Mouse (Mus musculus): ENCODE results near the gene Adam19. TPM values are rescaled to one million over a fixed set of nuclear protein-coding genes. Genes with fewer than 3 reads are reported as not detected.
A peak's percentile ranks its signal among the peaks of the same experiment; 100 is the strongest.

The Adam19 gene
- total RNA-seq, 1 experiment = 43.8 TPM

DNA sequence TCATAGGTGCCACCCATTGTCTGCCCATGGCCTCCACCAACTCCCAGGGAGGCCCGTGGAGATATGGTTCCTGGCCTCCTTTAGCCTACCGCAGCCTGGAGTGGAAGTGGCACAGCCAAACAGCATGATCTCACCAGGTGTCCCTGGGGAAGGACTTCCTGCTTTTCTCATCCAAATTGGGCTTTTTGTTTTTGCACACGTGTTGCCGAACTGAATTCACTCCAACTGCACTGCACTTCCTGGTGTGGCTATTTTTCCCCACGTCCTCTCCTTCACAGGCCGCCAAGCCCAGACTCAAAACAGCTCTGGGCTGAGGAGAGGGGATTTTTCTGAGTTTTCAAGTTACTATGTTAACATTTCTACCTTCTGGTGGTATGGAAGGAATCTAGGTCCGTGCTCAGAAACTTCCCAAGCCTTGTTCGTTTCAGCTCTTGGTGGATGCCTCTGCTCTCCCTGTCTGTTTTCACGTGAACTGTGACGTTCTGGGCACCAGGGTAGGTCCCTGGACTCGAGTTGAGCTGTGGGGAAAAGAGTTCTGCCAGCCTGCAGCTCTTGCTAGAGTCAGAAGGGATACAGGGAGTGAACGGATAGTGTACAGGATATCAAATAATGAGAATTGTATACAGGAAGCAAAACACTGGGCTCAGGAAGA, 13.1 kb downstream of the Adam19 start:
- Histone ChIP-seq H3K9ac (ENCODE audit: insufficient read depth, low read depth, low read length, poor library complexity, severe bottlenecking) (peak overlapping the region; percentile 67), H3K36me3 (ENCODE audit: control insufficient read depth, insufficient read depth, low read length, poor library complexity, severe bottlenecking) (peaks cover 10% of the 10 kb centered on the region; the same call in 1 of the 2 replicates), H3K9me3 (ENCODE audit: control insufficient read depth, insufficient read depth, low read depth, low read length) (no peaks in the 10 kb centered on the region), H3K27ac (ENCODE audit: insufficient read depth, low read depth, low read length, poor library complexity, severe bottlenecking) (peak overlapping the region; percentile 99), H3K4me3 (ENCODE audit: insufficient read depth in 1 of 2, low read depth in 1 of 2, low read length in 2 of 2, poor library complexity in 1 of 2, severe bottlenecking in 1 of 2) (peak overlapping the region in 1 of 2 experiments; percentile 36; a peak in 2 of 4 replicates), H3K4me1 (ENCODE audit: control insufficient read depth in 2 of 2, insufficient read depth in 2 of 2, low read length in 2 of 2, poor library complexity in 1 of 2) (peaks cover 23 to 51% of the 10 kb centered on the region in 2 experiments)
- TF ChIP-seq MAFK (IDR thresholded peaks at IDR 0.05; ENCODE audit: insufficient read depth, low read depth, low read length) (no peak), ZC3H11A (IDR thresholded peaks at IDR 0.05; ENCODE audit: borderline replicate concordance, low read depth, low read length) (no peak), HCFC1 (IDR thresholded peaks at IDR 0.05; ENCODE audit: borderline replicate concordance, insufficient read depth, low read length) (no peak), CHD2 (IDR thresholded peaks at IDR 0.05; ENCODE audit: low read depth, low read length) (no peak), ZNF384 (IDR thresholded peaks at IDR 0.05; ENCODE audit: low read depth, low read length) (no peak)
- in situ Hi-C loops (cut with MboI; ENCODE audit: low sequenced_read_pairs in 2 of 2, unreplicated experiment in 2 of 2) = no loop called here
- DNase-seq (ENCODE audit: low read depth, low spot score) = no peak

GRCm38 (mm10) chr11:46069408-46070003, 13.7 kb downstream of the Adam19 start:
- H3K9ac ChIP-seq (ENCODE audit: insufficient read depth, low read depth, low read length, poor library complexity, severe bottlenecking) = peak overlapping the region; percentile 53
- H3K9me3 ChIP-seq (ENCODE audit: control insufficient read depth, insufficient read depth, low read depth, low read length) = no peaks in the 10 kb centered on the region
- H3K27ac ChIP-seq (ENCODE audit: insufficient read depth, low read depth, low read length, poor library complexity, severe bottlenecking) = peak overlapping the region; percentile 99; the same call in 1 of the 2 replicates
- H3K36me3 ChIP-seq (ENCODE audit: control insufficient read depth, insufficient read depth, low read length, poor library complexity, severe bottlenecking) = peaks cover 9% of the 10 kb centered on the region; the same call in 1 of the 2 replicates
- peak overlapping the region; percentile 47 to 51; a peak in 3 of 4 replicates for H3K4me3 ChIP-seq (ENCODE audit: insufficient read depth in 1 of 2, low read depth in 1 of 2, low read length in 2 of 2, poor library complexity in 1 of 2, severe bottlenecking in 1 of 2)
- no peak for DNase-seq (ENCODE audit: low read depth, low spot score)
- TF ChIP-seq CHD2 (IDR thresholded peaks at IDR 0.05; ENCODE audit: low read depth, low read length) (no peak), ZC3H11A (IDR thresholded peaks at IDR 0.05; ENCODE audit: borderline replicate concordance, low read depth, low read length) (no peak), HCFC1 (IDR thresholded peaks at IDR 0.05; ENCODE audit: borderline replicate concordance, insufficient read depth, low read length) (no peak), MAFK (IDR thresholded peaks at IDR 0.05; ENCODE audit: insufficient read depth, low read depth, low read length) (no peak), ZNF384 (IDR thresholded peaks at IDR 0.05; ENCODE audit: low read depth, low read length) (no peak)
- peaks cover 19 to 52% of the 10 kb centered on the region in 2 experiments for H3K4me1 ChIP-seq (ENCODE audit: control insufficient read depth in 2 of 2, insufficient read depth in 2 of 2, low read length in 2 of 2, poor library complexity in 1 of 2)
- in situ Hi-C loops (cut with MboI; ENCODE audit: low sequenced_read_pairs in 2 of 2, unreplicated experiment in 2 of 2) = no loop called here

DNA sequence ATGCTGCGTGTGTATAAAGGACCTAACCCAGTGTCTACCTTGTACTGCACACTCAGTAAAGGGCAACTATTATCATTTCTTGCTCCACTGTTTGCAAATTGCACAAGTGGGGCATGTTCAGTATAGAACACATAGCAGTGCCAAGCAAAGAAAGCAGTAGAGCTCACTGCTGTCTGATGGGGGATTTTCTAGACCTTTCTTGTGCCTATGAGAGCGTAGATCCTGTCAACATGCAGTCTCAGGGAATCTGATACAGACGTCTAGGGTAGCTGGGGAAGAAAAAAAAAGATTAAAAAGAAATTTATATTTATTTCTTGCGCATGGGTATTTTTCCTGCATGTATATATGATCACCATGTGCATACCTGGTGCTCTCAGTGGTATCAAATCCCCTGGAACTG, 14.4 kb downstream of the Adam19 start:
- H3K4me3 ChIP-seq (ENCODE audit: insufficient read depth in 1 of 2, low read depth in 1 of 2, low read length in 2 of 2, poor library complexity in 1 of 2, severe bottlenecking in 1 of 2) = peak overlapping the region in 1 of 2 experiments; percentile 47; a peak in 1 of 4 replicates
- in situ Hi-C loops (cut with MboI; ENCODE audit: low sequenced_read_pairs in 2 of 2, unreplicated experiment in 2 of 2) = no loop called here

DNA sequence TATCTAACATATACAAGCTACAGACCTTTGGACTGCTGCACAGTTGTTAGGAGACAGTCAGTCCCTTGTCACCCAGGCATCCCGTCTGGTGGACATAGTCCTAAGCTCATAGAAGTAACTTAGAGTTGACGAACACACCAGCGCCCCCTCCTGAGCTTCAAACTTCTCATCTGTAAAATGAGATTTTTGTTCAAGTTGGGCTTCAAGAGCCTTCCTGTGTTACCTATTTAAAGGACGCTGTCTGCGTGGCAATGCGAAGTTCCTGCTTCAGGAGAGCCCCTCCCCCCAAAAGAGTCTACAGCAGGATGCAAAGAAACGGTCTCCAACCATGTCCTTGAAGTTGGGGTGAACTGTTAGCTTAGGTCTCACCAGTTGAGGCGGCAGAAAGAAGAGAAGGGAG, 15.0 kb downstream of the Adam19 start:
- Histone ChIP-seq H3K27ac (ENCODE audit: insufficient read depth, low read depth, low read length, poor library complexity, severe bottlenecking) (peak overlapping the region; percentile 15; the same call in 1 of the 2 replicates), H3K4me3 (ENCODE audit: insufficient read depth in 1 of 2, low read depth in 1 of 2, low read length in 2 of 2, poor library complexity in 1 of 2, severe bottlenecking in 1 of 2) (peak overlapping the region in 1 of 2 experiments; percentile 16; a peak in 1 of 4 replicates), H3K36me3 (ENCODE audit: control insufficient read depth, insufficient read depth, low read length, poor library complexity, severe bottlenecking) (peaks cover 6% of the 10 kb centered on the region; the same call in 1 of the 2 replicates), H3K9ac (ENCODE audit: insufficient read depth, low read depth, low read length, poor library complexity, severe bottlenecking) (peak overlapping the region; percentile 1; the same call in 1 of the 2 replicates), H3K9me3 (ENCODE audit: control insufficient read depth, insufficient read depth, low read depth, low read length) (no peaks in the 10 kb centered on the region), H3K4me1 (ENCODE audit: control insufficient read depth in 2 of 2, insufficient read depth in 2 of 2, low read length in 2 of 2, poor library complexity in 1 of 2) (peaks cover 18 to 40% of the 10 kb centered on the region in 2 experiments)
- TF ChIP-seq ZC3H11A (IDR thresholded peaks at IDR 0.05; ENCODE audit: borderline replicate concordance, low read depth, low read length) (no peak), MAFK (IDR thresholded peaks at IDR 0.05; ENCODE audit: insufficient read depth, low read depth, low read length) (no peak), ZNF384 (IDR thresholded peaks at IDR 0.05; ENCODE audit: low read depth, low read length) (no peak), HCFC1 (IDR thresholded peaks at IDR 0.05; ENCODE audit: borderline replicate concordance, insufficient read depth, low read length) (no peak)
- no peak for DNase-seq (ENCODE audit: low read depth, low spot score)
- in situ Hi-C loops (cut with MboI; ENCODE audit: low sequenced_read_pairs in 2 of 2, unreplicated experiment in 2 of 2) = no loop called here

More for the DNA sequence above, 14.4 kb downstream of the Adam19 start:
- Histone ChIP-seq H3K9me3 (ENCODE audit: control insufficient read depth, insufficient read depth, low read depth, low read length) (no peaks in the 10 kb centered on the region), H3K9ac (ENCODE audit: insufficient read depth, low read depth, low read length, poor library complexity, severe bottlenecking) (peak overlapping the region; percentile 29), H3K4me1 (ENCODE audit: control insufficient read depth in 2 of 2, insufficient read depth in 2 of 2, low read length in 2 of 2, poor library complexity in 1 of 2) (peaks cover 18 to 46% of the 10 kb centered on the region in 2 experiments), H3K27ac (ENCODE audit: insufficient read depth, low read depth, low read length, poor library complexity, severe bottlenecking) (peak overlapping the region; percentile 61; the same call in 1 of the 2 replicates), H3K36me3 (ENCODE audit: control insufficient read depth, insufficient read depth, low read length, poor library complexity, severe bottlenecking) (peaks cover 6% of the 10 kb centered on the region; the same call in 1 of the 2 replicates)
- TF ChIP-seq MAFK (IDR thresholded peaks at IDR 0.05; ENCODE audit: insufficient read depth, low read depth, low read length) (no peak), CHD2 (IDR thresholded peaks at IDR 0.05; ENCODE audit: low read depth, low read length) (no peak), HCFC1 (IDR thresholded peaks at IDR 0.05; ENCODE audit: borderline replicate concordance, insufficient read depth, low read length) (no peak), ZC3H11A (IDR thresholded peaks at IDR 0.05; ENCODE audit: borderline replicate concordance, low read depth, low read length) (no peak), ZNF384 (IDR thresholded peaks at IDR 0.05; ENCODE audit: low read depth, low read length) (no peak)
- DNase-seq (ENCODE audit: low read depth, low spot score) = no peak

Data from ES-E14 (cell line).